Mouse (Mus musculus) ES-E14 (cell line): Measurements from ENCODE around the gene Urah.

Source experiments
- CHD2 ChIP-seq: IDR thresholded peaks from 2 replicates; pipeline ENCODE4 v1.6.1; 2014; ENCODE audit warnings: mild to moderate bottlenecking, low read depth, low read length, inconsistent platforms
- HCFC1 ChIP-seq: IDR thresholded peaks from 2 replicates; pipeline ENCODE4 v1.6.1; 2012; ENCODE audit warnings: low read length, inconsistent platforms, borderline replicate concordance; ENCODE audit not compliant: insufficient read depth
- MAFK ChIP-seq: IDR thresholded peaks from 2 replicates; pipeline ENCODE4 v1.6.1; 2014; ENCODE audit warnings: mild to moderate bottlenecking, low read depth, low read length, inconsistent platforms; ENCODE audit not compliant: insufficient read depth
- ZC3H11A ChIP-seq: IDR thresholded peaks from 2 replicates; pipeline ENCODE4 v1.6.1; 2012; ENCODE audit warnings: low read depth, mild to moderate bottlenecking, inconsistent platforms, low read length, borderline replicate concordance
- ZNF384 ChIP-seq: IDR thresholded peaks from 2 replicates; pipeline ENCODE4 v1.6.1; 2012; ENCODE audit warnings: low read depth, low read length, inconsistent platforms

- TF ChIP-seq MAFK (no peak), ZC3H11A (no peak), CHD2 (no peak), HCFC1 (no peak), ZNF384 (no peak)
Observed at GRCm38 (mm10) chr7:140836243-140837115, 1.7 kb downstream of the Urah start.
